Mouse (Mus musculus) adrenal gland, postnatal 10 days (tissue): ENCODE data around the gene Msmo1. TPM values are rescaled to one million over a fixed set of nuclear protein-coding genes. Genes with fewer than 3 reads are reported as not detected.

Source experiments
- DNase-seq: peaks from one replicate; pipeline ENCODE4 v3.0.0; 2021; ENCODE audit warnings: mixed read lengths
- long read RNA-seq, 2 experiments: library from polyadenylated mRNA; stranded (forward); transcript quantifications; one replicate each; pipeline ENCODE4 v2.0.0; 2021
- total RNA-seq, 2 experiments: library from RNA; stranded (reverse); gene quantifications; 2 replicates each; pipeline ENCODE4 v1.2.3; 2021

Gene Msmo1
- total RNA-seq = 10 to 100 TPM; 29.4 to 57.0 TPM
- long read RNA-seq, experiment 1, transcript Msmo1-201 (6 exons, 2,044 nt) = major isoform, 91 of 97 reads
- long read RNA-seq, experiment 1, partial matches to known transcripts = 4 of 97 reads
- long read RNA-seq, experiment 1, other reads (novel, unspliced or antisense) = 2 of 97 reads
- long read RNA-seq, experiment 2, transcript Msmo1-201 (6 exons, 2,044 nt) = major isoform, 39 of 42 reads
- long read RNA-seq, experiment 2, partial matches to known transcripts = 2 of 42 reads
- long read RNA-seq, experiment 2, other reads (novel, unspliced or antisense) = 1 of 42 reads

DNA sequence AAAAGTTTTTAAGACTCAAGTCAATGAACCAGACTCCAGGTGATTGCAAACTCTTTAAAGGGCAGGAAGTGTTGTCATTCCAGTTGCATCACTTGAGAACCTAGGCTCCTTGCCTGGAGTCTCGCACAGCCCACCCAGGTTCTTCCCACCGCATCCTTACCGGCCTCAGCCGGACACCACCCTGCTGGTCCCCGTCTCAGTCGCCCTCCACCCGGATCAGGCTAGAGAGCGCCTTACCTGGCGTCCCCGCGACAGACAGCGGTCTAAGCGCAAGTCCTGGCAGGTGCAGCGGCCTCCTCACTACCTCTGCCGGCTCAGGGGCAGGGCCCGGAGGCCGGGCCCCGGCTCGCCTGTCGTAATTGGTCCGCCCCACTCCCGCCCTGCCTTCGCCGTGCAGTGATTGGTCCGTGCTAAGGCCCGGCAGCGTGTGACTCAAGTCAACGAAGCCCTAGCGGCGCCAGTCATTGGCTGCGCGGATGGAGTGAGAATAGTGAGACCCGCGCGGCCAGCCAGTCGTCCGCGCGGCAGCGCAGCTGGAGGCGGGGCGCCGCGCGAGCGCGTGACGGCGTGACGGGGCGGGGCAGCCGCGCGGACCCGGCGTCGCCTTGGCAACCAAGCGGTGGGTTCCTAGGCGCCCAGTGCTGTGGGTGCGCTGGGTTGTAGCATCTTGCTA is at the start of gene Msmo1:
Gene Msmo1 (minus strand): TSS at position 522 of the 673 bp plus-strand sequence.
- DNase-seq = peak; percentile 97

GRCm38 (mm10) chr8:64781947-64782346 is 48.4 kb upstream of the Msmo1 start:
- no peak for DNase-seq

DNA sequence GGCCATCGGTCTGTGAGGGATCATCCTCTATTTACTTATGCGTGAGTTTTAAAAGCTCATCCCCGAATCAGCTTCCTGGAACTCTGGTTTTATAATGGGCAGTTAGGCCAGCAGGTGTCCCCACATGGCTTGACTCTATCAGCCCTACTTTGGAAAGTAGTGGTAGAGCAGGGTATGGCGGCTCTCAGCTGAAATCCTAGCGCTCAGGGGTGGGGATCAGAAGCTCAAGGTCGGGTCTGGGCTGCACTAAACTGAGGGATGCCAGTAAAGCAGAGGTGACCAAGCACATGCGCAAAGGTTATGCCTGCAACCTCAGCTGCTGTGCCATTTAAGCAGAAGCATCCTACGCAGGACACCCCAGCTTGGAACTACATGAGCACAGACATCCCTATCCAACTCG is 44.3 kb upstream of the Msmo1 start:
- DNase-seq = peak; percentile 36

DNA sequence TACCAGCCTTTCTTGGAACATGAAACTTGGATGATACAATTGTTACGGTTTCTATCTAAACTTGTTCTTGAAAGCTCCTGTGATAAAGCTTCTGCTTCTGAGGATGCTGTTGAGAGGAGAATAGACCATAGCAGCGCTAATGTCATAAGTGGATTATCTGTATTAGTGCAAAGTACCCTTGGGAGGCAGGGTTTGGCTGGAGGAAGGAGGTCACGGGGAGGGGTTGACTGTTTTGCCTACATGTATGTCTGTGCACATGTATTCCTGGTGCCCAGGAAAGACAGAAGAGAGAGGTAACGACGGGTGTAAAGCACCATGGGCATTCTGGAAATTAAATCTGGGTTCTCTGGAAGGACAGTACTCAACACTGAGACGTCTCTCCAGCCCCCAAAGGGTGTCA is 40.5 kb upstream of the Msmo1 start:
- DNase-seq = no peak

DNA sequence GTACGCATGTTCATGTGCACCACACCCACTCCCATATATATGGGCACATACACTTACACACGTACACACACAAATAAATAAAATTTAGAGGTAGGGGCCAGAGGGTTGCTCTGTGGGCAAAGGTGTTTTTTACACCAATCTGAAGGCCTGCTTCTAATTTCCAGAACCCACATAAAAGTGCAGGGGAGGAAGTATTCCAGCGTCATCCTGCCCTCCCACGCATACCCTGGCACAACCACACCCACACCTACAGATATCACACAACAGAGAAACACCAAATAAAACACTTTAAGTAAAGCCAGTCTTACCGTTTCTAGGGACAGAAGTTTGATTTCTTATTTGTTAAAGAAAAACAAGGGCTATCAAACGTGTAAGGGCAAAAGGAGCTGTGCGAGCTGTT is 37.2 kb upstream of the Msmo1 start:
- no peak for DNase-seq

GRCm38 (mm10) chr8:64769586-64769985 is 36.0 kb upstream of the Msmo1 start:
- DNase-seq = no peak

DNA sequence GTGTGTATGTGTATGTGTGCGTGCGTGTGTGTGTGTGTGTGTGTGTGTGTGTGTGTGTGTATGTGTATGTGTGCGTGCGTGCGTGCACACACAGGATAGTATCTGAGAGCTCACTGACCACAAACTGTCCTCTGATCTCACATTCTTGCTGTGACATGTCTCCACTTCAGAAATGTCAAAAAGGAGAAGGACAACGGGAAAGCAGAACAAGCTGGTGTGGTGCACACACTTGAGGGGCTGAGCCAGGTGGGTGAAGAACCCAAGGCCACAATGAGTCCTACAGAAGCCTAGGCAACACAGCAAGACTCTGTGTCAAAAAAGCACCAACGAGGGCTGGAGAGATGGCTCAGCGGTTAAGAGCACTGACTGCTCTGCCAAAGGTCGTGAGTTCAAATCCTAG is 35.1 kb upstream of the Msmo1 start:
- DNase-seq = no peak

GRCm38 (mm10) chr8:64767047-64767446 is 33.5 kb upstream of the Msmo1 start:
- DNase-seq = peak; percentile 78

GRCm38 (mm10) chr8:64764075-64764474 is 30.5 kb upstream of the Msmo1 start:
- DNase-seq = no peak

GRCm38 (mm10) chr8:64762751-64763150 is 29.2 kb upstream of the Msmo1 start:
- no peak for DNase-seq

DNA sequence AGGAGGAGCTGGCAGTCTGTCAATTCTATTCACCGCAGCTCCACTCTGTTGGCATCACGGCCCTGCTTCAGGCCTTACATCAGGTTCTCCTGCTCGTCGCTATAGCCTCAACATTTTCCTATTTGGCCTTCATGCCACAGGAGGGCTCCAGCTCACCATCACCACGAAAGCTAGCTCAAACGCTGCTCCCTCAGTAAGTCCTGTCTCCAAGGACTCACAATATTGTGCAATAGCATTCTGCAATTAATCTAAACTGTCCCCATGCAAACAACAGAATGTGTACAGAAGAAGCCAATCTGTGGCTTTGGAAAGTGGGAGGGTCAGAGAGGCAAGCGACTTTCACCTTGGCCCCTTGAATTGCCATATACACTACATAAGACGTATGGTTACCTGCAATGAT is 27.8 kb upstream of the Msmo1 start:
- peak; percentile 62 for DNase-seq

- no peak for DNase-seq
Observed at GRCm38 (mm10) chr8:64757956-64758355, 24.4 kb upstream of the Msmo1 start.

GRCm38 (mm10) chr8:64746215-64747058 is 12.8 kb upstream of the Msmo1 start:
- DNase-seq = no peak

- no peak for DNase-seq
Observed at GRCm38 (mm10) chr8:64740547-64741211, 7.1 kb upstream of the Msmo1 start.

GRCm38 (mm10) chr8:64738916-64739315 is 5.3 kb upstream of the Msmo1 start:
- DNase-seq = no peak

- no peak for DNase-seq
Observed at GRCm38 (mm10) chr8:64736767-64737323, 3.3 kb upstream of the Msmo1 start.

- peak; percentile 28 for DNase-seq
Observed at GRCm38 (mm10) chr8:64735161-64735560, 1.6 kb upstream of the Msmo1 start.

DNA sequence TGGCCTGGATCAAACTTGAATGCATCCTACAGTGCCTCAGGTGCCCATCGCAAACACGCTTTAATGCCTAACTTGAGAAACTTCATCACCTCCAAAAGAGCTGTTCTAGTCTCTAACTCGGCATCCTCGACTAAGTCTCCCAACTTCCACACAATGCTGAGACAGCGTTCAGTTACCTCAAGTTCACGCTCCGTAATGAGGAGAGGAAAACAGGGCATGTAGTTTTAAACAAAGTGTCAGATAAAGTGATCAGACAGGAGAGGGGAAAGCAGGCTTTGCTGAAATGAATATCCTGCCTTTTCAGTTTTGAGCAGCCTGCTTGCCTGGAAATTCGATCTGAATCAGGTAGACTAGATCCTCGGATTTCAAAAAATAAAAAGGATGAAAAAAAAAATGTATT is 996 bp downstream of the Msmo1 start:
- DNase-seq = no peak

- no peak for DNase-seq
Observed at GRCm38 (mm10) chr8:64728156-64728555, 5.4 kb downstream of the Msmo1 start.

- DNase-seq = peak; percentile 46
Observed at GRCm38 (mm10) chr8:64726190-64726695, 7.3 kb downstream of the Msmo1 start.

DNA sequence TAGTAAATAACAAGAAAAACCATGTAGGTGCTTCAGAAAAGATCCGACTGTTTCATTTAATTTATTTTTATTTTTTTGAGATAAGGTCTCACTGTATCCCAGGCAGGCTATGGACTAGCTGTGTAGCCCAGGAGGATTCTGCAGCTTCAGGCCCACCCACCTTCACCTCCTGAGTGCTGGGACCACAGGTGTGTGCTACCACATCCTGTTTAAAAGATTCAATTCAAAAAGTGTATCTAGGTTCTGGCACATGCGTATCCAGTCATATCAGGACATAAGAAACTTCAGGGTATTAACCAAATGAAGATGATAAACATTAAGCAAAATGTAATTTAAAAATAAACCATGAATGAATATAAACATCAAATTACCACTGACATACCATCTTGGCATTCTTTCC is 10.4 kb downstream of the Msmo1 start:
- no peak for DNase-seq

- no peak for DNase-seq
Observed at GRCm38 (mm10) chr8:64717868-64718267, 15.7 kb downstream of the Msmo1 start.
